Mouse (Mus musculus) right cerebral cortex, adult 18-20 months (tissue): ENCODE measurements at regions not wholly inside any gene's neighbourhood (a gene's known extent, or its start where the extent isn't known, plus 50 kb on each side); places are given as distances from the start of the nearest gene placed in this dataset.

ENCODE experiments used
- DNase-seq: peaks from one replicate; pipeline ENCODE4 v3.0.0; 2022; ENCODE audit warnings: mixed read lengths

GRCm38 (mm10) chr11:45544531-45544930, 307.3 kb upstream of the Clint1 start:
- no peak for DNase-seq

- no peak for DNase-seq
Measured at GRCm38 (mm10) chr11:45545896-45546626, 305.8 kb upstream of the Clint1 start.

GRCm38 (mm10) chr11:45546861-45547260, 305.0 kb upstream of the Clint1 start:
- DNase-seq, result no peak

- DNase-seq, result no peak
Measured at GRCm38 (mm10) chr11:45550376-45550775, 301.5 kb upstream of the Clint1 start.

- DNase-seq, result no peak
Measured at GRCm38 (mm10) chr11:45577469-45578154, 274.2 kb upstream of the Clint1 start.

GRCm38 (mm10) chr11:45592335-45592734, 259.5 kb upstream of the Clint1 start:
- DNase-seq, result no peak

GRCm38 (mm10) chr11:45592890-45593642, 258.8 kb upstream of the Clint1 start:
- DNase-seq, result no peak

- no peak for DNase-seq
Measured at GRCm38 (mm10) chr11:45595372-45595771, 256.5 kb upstream of the Clint1 start.

- no peak for DNase-seq
Measured at GRCm38 (mm10) chr11:45621824-45622223, 230.0 kb upstream of the Clint1 start.

GRCm38 (mm10) chr11:45622701-45623100, 229.2 kb upstream of the Clint1 start:
- no peak for DNase-seq

- no peak for DNase-seq
Measured at GRCm38 (mm10) chr11:45624233-45624632, 227.6 kb upstream of the Clint1 start.

- DNase-seq, result no peak
Measured at GRCm38 (mm10) chr11:45629250-45629649, 222.6 kb upstream of the Clint1 start.

- no peak for DNase-seq
Measured at GRCm38 (mm10) chr11:45634535-45635235, 217.2 kb upstream of the Clint1 start.

GRCm38 (mm10) chr11:45635896-45636295, 216.0 kb upstream of the Clint1 start:
- no peak for DNase-seq

GRCm38 (mm10) chr11:45639236-45639635, 212.6 kb upstream of the Clint1 start:
- no peak for DNase-seq

- DNase-seq, result no peak
Measured at GRCm38 (mm10) chr11:45642142-45642756, 209.6 kb upstream of the Clint1 start.

GRCm38 (mm10) chr11:45643629-45644325, 208.1 kb upstream of the Clint1 start:
- no peak for DNase-seq

GRCm38 (mm10) chr11:45645815-45646214, 206.0 kb upstream of the Clint1 start:
- DNase-seq, result no peak

GRCm38 (mm10) chr11:45647888-45648287, 204.0 kb upstream of the Clint1 start:
- no peak for DNase-seq

- DNase-seq, result no peak
Measured at GRCm38 (mm10) chr11:45656260-45656659, 195.6 kb upstream of the Clint1 start.

GRCm38 (mm10) chr11:45670156-45670830, 181.6 kb upstream of the Clint1 start:
- DNase-seq, result no peak
